Mouse (Mus musculus): Measurements from ENCODE around the gene Tk2.

The Tk2 gene

GRCm38 (mm10) chr8:104227048-104227447 is 21.3 kb downstream of the Tk2 start:
- in situ Hi-C loops (cut with MboI), result loop anchor here (10.0 kb wide), 1 partner anchor 132 kb away; no protein-coding TSS in a partner anchor

GRCm38 (mm10) chr8:104219806-104220205 is 28.6 kb downstream of the Tk2 start:
- in situ Hi-C loops (cut with MboI), result loop anchor here (10.0 kb wide), 1 partner anchor 125 kb away; no protein-coding TSS in a partner anchor

- in situ Hi-C loops (cut with MboI), result no loop called here
Measured at GRCm38 (mm10) chr8:104219079-104219478, 29.3 kb downstream of the Tk2 start.

- in situ Hi-C loops (cut with MboI), result no loop called here
Measured at GRCm38 (mm10) chr8:104217601-104218000, 30.8 kb downstream of the Tk2 start.

- in situ Hi-C loops (cut with MboI), result no loop called here
Measured at GRCm38 (mm10) chr8:104205292-104205691, 43.1 kb downstream of the Tk2 start.

- in situ Hi-C loops (cut with MboI), result no loop called here
Measured at GRCm38 (mm10) chr8:104202320-104202719, 46.0 kb downstream of the Tk2 start.

- in situ Hi-C loops (cut with MboI), result no loop called here
Measured at GRCm38 (mm10) chr8:104201622-104202021, 46.7 kb downstream of the Tk2 start.

GRCm38 (mm10) chr8:104199802-104200201 is 48.6 kb downstream of the Tk2 start:
- in situ Hi-C loops (cut with MboI), result no loop called here

GRCm38 (mm10) chr8:104191496-104191895 is 56.9 kb downstream of the Tk2 start:
- in situ Hi-C loops (cut with MboI), result no loop called here

- in situ Hi-C loops (cut with MboI), result no loop called here
Measured at GRCm38 (mm10) chr8:104190777-104191468, 57.4 kb downstream of the Tk2 start.

GRCm38 (mm10) chr8:104188459-104188858 is 59.9 kb downstream of the Tk2 start:
- in situ Hi-C loops (cut with MboI), result no loop called here

- in situ Hi-C loops (cut with MboI), result no loop called here
Measured at GRCm38 (mm10) chr8:104187622-104188021, 60.7 kb downstream of the Tk2 start.

- in situ Hi-C loops (cut with MboI), result no loop called here
Measured at GRCm38 (mm10) chr8:104186827-104187226, 61.5 kb downstream of the Tk2 start.

- in situ Hi-C loops (cut with MboI), result no loop called here
Measured at GRCm38 (mm10) chr8:104184905-104185304, 63.5 kb downstream of the Tk2 start.

GRCm38 (mm10) chr8:104177054-104177453 is 71.3 kb downstream of the Tk2 start:
- in situ Hi-C loops (cut with MboI), result no loop called here
